Comparison of ENCODE assay signal across 25 mouse cellular contexts in the genomic region with DNA sequence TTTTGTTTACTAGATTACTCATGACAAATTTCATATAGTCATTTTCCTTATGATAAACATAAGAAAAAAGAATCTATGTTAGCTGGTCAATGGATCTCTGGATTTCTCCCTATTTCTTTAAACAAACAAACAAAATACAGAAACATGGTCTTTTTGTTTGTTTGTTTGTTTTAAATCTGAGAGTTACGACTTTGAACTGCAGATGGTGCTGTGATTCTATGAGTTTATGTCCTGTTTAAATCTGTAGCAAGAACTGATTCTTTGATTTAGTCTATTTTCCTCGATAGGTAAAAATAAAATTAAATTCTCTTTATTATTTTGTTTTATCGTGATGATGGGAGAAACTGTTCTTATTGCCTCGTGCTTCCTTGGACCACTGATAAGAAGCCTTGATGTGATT. TPM values are rescaled to one million over a fixed set of nuclear protein-coding genes. Genes with fewer than 3 reads are reported as not detected.
"Had no signal": no experiment of that assay in that cellular context is flagged by ENCODE, and none has a peak within 500 bp of the region (broad histone marks: within the 10 kb centered on the region; RNA-seq: fewer than 3 reads in every experiment).

No protein-coding gene starts in this region.

- H3K4me3 ChIP-seq: limb, embryonic 10.5 days; limb, embryonic 13.5 days; liver, embryonic 12.5 days; liver, embryonic 15.5 days; lung, embryonic 15.5 days; megakaryocyte, embryonic 14.5 days; midbrain, embryonic 10.5 days; neural tube, embryonic 12.5 days; neural tube, embryonic 15.5 days; stomach, embryonic 15.5 days had no signal

- H3K27me3 ChIP-seq: limb, embryonic 13.5 days; liver, embryonic 12.5 days; liver, embryonic 15.5 days; lung, embryonic 15.5 days; megakaryocyte, embryonic 14.5 days; neural tube, embryonic 12.5 days; neural tube, embryonic 15.5 days; stomach, embryonic 15.5 days had no signal

- H3K27ac ChIP-seq: limb, embryonic 10.5 days; limb, embryonic 13.5 days; liver, embryonic 12.5 days; liver, embryonic 15.5 days; lung, embryonic 15.5 days; midbrain, embryonic 10.5 days; neural tube, embryonic 12.5 days; neural tube, embryonic 15.5 days; stomach, embryonic 15.5 days had no signal

- DNase-seq: kidney, adult 2 months; kidney, postnatal 14 days; kidney, postnatal 4 days; layer of hippocampus, postnatal 36 days; liver; lung, adult 18-20 months; lung, postnatal 10 days; lung, postnatal 36 days; midbrain, embryonic 14.5 days; right cerebral cortex, postnatal 25 days; spleen, adult 18-20 months; thymus, adult 2 months; thymus, postnatal 14 days; thymus, postnatal 4 days had no signal

- H3K9ac ChIP-seq: limb, embryonic 13.5 days; liver, embryonic 12.5 days; liver, embryonic 15.5 days; lung, embryonic 15.5 days; neural tube, embryonic 12.5 days; neural tube, embryonic 15.5 days; stomach, embryonic 15.5 days had no signal

- H3K4me1 ChIP-seq: limb, embryonic 10.5 days; limb, embryonic 13.5 days; liver, embryonic 12.5 days; liver, embryonic 15.5 days; lung, embryonic 15.5 days; midbrain, embryonic 10.5 days; neural tube, embryonic 12.5 days; neural tube, embryonic 15.5 days; stomach, embryonic 15.5 days had no signal

- H3K9me3 ChIP-seq: limb, embryonic 10.5 days; limb, embryonic 13.5 days; liver, embryonic 12.5 days; liver, embryonic 15.5 days; lung, embryonic 15.5 days; megakaryocyte, embryonic 14.5 days; midbrain, embryonic 10.5 days; neural tube, embryonic 12.5 days; neural tube, embryonic 15.5 days; stomach, embryonic 15.5 days had no signal

- H3K36me3 ChIP-seq: limb, embryonic 10.5 days; limb, embryonic 13.5 days; liver, embryonic 12.5 days; liver, embryonic 15.5 days; lung, embryonic 15.5 days; midbrain, embryonic 10.5 days; neural tube, embryonic 12.5 days; neural tube, embryonic 15.5 days; stomach, embryonic 15.5 days had no signal

- ATAC-seq: liver, embryonic 12.5 days had no signal

- H3K4me2 ChIP-seq: limb, embryonic 13.5 days; liver, embryonic 12.5 days; liver, embryonic 15.5 days; lung, embryonic 15.5 days; neural tube, embryonic 12.5 days; neural tube, embryonic 15.5 days; stomach, embryonic 15.5 days had no signal

RNA-seq across cellular contexts. Expression of gene Vip, which starts 1.7 kb away (rescaled TPM):
- polyA plus RNA-seq: kidney, adult 2 months; limb, embryonic 10.5 days; midbrain, embryonic 10.5 days; testis, adult 2 months had no signal
